Mouse (Mus musculus) lung, adult 2 months (tissue): ENCODE data around the gene Steap1.

Experiments used
- CTCF ChIP-seq: fragments of 200-500 bp; IDR thresholded peaks from 2 replicates; pipeline ENCODE4 v1.5.1; 2011; ENCODE audit warnings: mild to moderate bottlenecking, low read length, control low read depth; ENCODE audit not compliant: insufficient read depth
- POLR2A ChIP-seq: fragments of 200-500 bp; IDR thresholded peaks from 2 replicates; pipeline ENCODE4 v1.6.1; 2011; ENCODE audit warnings: low read depth, mild to moderate bottlenecking, control low read depth, low read length, borderline replicate concordance; ENCODE audit errors: extremely low read depth

DNA sequence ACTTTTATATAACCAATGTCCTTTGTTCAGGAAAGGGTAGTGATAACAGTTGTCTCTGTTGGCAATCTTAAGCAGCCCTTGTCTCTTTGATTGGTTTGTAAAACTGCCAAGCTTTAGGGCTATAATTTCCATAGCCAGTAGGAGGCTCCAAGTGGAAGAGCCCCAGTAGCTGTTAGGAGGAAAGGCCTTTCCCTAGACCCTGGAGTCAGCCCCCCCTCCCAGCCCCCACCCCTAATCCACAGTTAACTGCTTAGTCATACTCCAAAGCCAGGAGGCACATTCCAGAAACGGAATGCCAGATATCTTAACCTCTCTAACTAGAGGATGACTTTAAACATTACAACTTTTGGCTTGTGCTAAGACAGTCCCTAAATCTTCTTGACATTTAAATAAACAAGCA is 62.2 kb downstream of the Steap1 start:
- TF ChIP-seq CTCF (no peak), POLR2A (no peak)
